Mouse (Mus musculus): ENCODE results near the gene Sf3a1.

DNA sequence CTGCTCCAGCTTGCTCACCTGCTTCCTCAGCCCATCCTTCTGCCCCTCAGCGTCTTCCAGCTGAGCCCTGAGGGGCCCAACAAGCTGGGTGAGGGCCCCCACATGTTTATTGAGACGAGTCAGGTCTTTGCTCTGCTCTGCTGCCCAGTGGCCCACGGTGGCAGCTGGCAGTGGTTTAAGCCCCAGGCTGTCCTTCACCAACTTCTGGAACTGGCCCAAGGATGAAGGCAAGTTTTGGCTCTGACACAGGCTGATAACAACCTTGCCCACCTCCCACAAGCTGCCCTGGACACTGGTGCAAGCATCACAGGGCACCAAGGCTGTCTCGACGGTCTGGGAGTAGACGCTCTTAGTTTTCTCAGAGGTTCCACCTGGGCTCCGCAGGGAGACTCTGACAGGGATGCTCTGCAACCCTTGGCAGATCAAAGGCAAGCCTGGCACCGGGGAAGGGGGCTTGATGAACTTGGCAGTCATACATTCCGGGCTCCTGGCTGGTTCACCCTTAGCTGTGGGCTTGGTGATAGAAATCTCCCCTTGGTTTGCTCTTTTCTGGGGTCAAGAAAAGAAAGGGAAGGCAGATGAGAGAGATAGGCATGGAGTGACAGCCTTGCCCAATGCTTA lies 11.5 kb upstream of the Sf3a1 start:
- TF ChIP-seq POLR2A (IDR thresholded peaks at IDR 0.05; ENCODE audit: borderline replicate concordance, insufficient read depth, low read length): no peak
- TF ChIP-seq CTCF (IDR thresholded peaks at IDR 0.05; ENCODE audit: borderline replicate concordance, insufficient read depth, low read depth, low read length): no peak

Data from cerebellum, adult 2 months (tissue).